Mouse (Mus musculus) cerebellum, postnatal 4 days (tissue): ENCODE results near the gene Akna.

ENCODE experiments used
- DNase-seq, 2 experiments: peaks; one replicate each; pipeline ENCODE4 v3.0.0; 2022; ENCODE audit warnings: low spot score in 2 of 2, mixed read lengths in 1 of 2

Gene Akna

DNA sequence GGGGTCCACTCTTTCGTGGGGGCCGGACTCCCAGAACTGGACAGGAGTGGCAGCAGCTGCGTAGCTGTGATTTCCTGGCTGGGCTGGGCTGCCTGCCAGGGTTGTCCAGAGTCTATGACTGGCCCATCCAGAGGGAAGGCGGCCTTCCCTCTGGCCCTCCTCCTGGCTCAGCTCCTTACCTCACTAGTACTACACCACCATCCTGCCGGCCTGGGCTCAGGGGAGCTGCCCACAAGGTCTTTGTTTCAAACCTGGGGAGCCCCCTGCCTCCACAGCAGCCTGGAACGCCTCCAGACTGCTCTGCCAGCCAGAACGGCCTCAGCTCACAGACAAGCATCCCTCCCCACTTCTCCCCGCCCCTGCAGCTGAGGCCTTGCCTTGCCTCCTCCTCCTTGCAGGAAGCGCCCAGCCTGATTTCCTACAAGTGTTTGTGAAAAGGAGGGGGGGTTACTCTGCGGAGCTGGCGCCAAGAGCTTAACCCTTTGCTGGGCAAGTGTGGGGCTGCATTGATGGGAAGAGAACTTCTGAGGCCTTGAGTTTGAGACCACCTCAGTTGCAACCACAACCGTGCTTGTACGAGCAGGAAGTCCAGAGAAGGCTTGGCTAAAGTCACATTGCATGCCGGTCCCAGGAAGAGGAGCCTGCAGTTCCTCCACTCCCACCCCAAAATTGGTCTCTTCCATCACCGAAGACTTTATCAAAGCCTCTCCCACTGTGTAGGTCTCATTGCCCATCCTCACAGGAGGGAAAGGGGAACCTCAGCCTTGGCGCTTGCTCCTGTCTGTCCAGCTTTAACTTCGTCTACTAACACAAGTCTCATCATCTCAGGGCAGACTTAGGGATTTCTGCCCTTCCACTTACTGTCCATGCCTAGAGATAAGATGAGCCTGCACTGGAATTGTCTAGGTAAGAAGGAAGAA lies at the start of gene Akna:
Gene Akna, minus strand, starts transcription at position 315 of the 920 bp plus-strand sequence.
- DNase-seq: peak; percentile 64 to 82

DNA sequence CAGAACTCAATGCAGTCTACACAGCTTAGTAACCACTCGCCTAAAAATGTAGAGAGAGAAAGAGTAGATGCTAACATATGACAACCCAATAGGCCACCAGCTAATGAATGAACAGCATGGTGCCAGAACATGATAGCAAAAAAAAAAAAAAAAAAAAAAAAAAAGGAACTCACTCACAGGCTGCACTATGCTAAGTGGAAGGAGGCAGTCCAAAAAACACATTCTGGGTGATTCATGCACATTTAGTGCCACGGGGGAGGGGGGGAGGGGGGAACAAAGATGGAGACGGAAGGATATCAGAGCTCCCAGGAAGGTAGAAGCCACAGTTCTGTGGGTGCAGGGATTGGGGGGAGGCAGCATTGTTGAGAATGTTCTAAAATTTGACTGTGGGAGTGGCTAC lies 49.4 kb upstream of the Akna start:
- DNase-seq: no peak

DNA sequence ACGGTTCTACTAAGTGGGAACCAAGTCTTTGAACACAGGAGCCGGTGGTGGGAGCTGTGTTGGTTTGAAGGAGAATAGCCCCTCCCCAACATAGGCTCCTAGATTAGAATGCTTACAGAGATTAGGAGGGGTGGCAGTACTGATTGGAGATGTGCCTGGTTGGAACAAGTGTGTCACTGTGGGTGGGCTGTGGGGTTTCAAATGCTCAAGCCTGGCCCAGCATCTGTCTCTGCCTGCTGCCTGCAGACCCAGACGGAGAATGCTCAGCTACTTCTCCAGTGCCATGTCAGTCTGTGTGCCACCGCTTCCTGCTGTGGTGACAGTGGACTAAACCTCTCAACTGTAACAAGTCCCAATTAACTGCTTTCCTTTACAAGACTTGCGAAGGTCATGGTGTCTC lies 47.4 kb upstream of the Akna start:
- peak in 1 of 2 experiments; percentile 27 for DNase-seq

DNA sequence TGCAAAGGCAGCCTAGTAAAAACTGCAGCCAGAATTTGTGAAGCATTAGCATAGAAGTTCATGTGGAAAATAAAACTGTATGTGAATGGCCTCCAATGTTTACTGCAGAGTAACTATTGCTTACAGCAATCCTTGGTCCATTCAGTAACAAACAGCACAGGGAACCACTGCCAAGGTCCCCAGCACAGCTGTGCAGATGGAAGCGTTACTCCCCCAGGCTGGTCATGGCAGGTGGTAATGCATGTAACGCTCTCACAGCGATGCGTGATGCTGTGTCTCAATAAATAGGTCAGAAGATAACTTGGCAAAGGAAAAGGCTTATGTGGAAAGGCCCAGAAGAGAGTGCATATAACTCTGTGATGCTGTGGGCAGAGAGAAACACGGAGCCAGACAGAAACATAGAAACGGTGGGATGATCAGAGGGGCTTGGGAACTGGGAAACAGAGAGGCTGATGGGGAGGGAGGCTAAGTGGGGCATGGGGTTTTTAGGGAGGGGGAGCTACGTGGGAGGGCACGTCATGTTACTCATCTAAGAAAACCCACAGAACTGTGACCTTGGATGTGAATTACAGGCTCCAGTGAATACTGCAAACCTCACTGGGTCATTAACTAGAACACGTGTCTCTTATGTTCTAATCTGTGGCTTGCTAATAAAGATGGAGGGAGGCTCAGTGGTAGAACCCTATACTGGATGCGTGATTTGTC lies 41.4 kb upstream of the Akna start:
- DNase-seq: no peak

DNA sequence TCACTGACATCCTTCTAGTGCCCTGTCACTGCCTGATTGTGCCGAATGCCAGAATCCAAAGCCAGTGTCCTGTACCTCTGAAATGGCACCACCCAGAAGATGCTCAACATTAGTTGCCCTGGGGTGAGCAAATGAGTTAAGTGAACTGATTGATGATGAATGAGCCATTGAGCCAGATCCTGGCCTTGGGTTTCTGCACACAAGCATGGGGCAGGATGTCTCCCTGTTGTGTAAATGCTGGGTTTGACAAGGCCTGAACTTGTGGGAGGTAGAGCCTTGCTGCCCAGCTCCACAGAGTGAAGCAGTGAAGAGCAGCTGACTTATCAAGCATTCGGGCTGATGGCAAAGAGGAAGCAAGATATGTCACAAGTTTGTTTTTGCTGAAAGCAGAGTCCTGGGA lies 39.9 kb upstream of the Akna start:
- DNase-seq: no peak

DNA sequence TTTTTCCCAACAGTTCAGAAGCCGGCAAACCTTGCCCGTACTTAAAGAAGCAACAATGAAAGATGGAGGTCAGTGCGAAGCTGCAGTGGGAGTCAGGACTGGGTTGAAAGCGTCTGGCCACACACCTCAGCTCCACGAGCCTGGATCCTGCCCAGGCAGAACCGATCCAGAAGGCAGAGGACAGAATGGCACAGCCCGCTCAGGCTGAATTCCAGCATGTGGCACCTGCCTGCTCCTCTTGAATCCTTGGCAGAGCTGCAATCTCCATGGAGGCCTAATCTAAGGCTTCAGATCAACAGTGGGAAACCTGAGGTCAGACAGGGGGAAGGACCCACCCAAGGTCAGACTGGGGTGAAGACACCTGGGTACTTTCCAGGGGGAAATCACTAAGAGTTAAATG lies 38.5 kb upstream of the Akna start:
- DNase-seq: no peak

DNA sequence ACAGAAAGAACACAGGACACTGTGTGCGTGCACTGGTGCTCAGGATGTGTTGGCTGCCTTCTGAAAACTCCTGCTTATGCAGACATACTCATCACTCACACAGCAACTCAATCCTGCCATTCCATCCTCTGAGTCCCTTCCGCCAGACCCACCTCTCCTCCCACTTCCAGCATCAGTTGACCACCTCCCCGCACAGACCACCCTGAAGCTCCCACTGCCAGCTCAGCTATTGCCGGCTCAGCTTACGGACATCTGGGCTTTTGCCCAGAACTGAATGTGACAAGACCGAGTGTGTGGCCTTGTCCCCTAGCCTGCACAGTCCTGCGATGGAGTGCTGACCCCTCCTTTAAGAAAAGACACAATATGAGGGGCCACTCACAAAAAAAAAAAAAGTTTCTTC lies 37.1 kb upstream of the Akna start:
- no peak for DNase-seq

DNA sequence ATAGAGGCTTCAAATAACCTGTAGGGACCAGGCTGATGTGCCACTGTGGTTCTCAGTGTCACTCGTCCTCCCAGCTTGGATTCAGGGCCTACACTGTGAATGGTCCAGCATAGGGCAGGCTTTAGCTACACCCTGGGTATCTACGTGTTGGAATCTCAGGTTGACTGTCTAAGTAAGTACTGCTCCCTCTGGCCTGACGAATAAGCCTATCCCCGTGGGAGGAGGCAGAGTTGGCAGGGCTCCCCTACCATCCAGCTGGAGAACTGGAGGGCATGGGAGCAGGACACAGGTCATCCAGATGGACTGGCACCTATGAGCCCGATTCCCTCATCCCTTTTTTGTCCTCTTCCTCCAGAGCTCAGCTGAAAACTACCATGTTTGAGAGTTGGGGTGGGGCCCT lies 34.8 kb upstream of the Akna start:
- DNase-seq: no peak

DNA sequence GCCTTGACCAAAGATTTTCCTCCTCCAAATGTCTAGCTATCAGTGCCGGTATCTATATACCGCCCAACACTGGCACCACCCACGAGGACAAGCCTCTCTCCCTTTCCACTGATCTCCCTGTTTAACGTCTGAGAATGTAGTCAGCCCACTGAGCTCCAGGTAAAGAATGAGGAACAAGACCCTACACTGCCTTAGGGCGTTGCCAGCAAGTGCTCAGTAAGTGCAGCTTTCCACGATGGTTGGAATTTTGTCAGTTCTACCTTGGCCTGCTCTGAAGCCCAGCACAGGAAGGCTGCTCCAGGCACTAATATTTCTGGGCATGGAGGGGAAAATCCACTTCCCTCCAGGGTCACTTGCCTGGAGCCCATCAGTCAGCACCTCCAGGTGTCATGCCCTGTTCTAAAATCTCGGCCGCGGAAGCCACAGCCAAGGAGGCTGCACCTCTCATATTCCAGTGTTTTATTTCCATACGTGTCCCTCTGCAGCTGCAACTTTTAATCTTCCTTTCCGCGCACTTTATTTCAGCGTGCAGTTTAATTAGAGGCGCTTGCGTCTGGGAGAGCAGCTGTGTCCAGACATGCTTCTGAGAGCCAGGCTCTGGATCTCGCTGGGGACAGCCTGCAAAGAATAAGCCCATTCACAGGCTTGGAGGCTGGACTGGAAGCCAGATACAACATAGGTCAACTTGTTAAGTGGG lies 34.1 kb upstream of the Akna start:
- DNase-seq: no peak

DNA sequence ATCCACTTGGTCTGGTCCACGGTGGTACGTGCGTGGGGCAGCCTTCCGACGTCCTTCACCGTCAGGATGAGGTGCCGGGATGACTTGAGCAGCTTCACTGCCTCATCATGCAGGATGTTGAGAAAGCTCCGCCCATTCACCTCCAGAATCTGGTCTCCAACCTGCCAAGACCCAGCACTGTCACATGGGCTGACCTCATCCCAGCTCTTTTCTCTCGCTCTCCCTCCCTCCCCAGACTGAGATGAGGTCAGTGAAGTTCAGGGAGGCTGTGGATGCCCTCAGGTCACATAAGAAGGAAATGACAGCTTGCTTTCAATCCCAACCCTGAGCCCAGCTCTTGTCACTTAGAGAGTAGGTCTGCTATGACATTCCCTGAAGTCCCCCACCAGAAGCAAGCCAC lies 32.2 kb upstream of the Akna start:
- DNase-seq: no peak

DNA sequence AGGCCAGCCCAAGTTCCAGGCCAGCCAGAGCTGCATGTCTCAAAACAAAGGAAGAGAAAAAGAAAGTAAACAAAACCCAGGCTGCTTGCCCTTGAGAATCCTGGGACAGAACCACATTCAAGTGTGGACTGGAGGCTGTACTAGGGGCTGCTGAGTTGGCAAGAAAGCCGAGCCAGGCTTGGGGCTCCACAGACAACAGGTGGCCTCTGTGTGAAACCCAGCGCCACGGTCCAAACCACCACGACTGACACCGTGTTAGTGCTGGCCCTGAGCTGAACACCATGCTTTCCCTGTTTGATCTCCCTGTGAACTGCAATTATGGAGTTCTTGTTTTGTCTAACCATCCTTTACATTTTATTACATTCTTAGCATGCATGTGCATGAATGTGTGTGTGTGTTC lies 27.9 kb upstream of the Akna start:
- DNase-seq: no peak

DNA sequence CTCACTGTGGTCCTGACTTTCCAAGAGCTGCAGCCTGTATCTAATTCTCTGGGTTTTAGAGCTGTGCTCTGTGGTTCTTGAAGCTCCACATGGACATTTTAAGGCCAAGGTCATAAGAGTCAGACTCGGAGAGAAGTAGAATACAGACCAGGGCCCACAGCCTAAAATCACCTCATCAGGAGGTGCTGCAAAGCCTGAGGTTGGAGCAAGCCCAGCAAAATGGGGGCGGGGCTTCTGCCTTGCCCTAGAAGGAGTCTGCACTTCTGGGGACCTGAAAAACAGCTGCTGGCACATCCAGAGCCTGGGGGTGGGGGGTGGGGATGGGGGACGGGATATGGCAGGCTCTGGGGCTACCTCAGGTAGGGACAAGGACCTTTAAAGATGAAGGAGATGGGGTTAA lies 27.2 kb upstream of the Akna start:
- no peak for DNase-seq

DNA sequence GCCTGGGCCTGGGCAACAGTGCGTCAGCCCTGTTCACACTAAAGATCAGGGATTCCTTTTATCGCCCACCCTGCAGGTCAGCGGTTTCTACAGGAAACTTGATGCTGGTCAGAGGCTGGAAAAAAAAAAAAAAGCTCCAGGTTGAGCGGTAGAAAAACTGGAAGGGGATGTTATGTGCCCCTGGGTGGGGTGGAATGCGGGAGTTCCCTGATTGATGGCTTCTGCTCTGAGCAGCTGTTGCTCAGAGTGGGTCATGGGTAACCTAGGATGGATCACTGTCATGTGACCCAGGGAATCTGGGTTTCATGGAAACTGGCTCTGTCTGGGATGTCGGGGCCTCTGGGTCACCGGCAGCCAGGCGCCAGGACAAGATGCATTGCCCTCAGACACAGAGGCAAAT lies 23.2 kb upstream of the Akna start:
- DNase-seq: no peak

DNA sequence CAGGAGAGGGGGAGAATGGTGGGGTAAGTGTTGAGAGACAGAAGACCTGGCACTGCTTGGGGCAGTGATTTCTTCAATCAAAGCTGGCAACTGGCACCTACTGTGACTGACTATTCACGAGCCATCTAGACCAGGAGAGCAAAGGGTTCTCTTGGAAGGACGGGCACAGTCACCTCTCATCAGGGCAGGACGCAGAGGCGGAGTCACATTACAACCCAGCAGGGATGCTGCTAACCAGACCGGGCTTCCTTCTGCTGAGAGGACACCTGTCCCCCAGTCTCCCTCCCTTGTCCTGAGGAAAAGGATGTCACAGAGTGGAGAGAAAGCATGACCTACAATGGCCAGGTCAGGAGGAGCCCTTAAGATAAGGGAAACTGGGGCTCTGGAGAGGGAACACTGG lies 20.7 kb upstream of the Akna start:
- DNase-seq: no peak

DNA sequence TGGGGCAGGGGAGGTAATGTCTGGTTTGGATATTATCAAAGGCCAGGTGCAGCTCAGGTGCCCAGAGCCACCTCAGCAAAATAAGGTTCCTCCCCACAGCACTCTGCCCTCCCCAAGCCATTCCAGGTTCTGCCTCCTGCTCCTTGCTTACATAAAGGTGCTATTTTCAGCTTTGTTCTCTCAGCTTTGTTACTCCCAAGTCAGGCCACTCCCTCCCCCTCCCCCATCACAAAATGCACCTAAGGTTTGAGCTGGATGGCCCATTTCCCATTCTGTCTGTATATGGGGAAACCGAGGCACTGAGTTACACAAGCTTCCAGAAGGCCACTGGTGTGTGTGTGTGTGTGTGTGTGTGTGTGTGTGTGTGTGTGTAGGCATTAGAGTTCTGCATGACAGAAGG lies 20.1 kb upstream of the Akna start:
- no peak for DNase-seq

DNA sequence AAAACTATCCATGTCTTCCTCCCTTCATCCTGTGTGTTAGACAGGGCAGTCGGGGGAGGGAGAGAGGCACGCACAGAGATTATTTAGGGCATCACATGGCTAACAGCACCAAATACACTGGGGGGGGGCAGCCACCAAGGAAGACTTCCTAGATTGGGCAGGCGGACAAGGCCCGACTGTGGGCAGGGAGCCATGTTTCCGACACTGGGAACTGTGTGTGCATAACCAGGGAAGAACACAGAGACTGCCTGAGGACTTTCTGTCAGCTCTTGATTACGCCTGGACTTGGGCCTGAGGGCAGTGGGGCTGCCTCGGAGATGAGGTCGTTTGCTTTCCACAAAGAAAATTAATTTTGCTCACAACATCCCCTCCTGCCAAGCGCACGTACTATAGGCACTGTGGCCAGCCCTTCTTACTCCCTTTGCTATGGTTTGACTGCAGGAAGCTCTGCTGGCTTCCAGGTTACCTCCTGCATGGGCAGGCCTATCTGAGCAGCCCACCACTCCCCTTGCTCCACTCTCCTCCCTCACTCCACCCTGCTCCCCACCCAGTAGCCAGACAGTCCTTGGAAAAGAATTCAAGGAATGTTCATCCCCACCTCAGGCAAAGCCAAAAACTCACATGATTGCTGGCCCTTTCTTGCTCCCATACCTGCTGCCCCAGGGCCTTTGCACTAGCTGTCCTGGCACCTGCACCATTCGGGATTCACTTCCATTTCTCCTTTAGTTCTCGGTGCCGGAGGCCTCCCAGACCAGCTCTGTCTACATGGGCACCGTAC lies 17.2 kb upstream of the Akna start:
- DNase-seq: no peak

DNA sequence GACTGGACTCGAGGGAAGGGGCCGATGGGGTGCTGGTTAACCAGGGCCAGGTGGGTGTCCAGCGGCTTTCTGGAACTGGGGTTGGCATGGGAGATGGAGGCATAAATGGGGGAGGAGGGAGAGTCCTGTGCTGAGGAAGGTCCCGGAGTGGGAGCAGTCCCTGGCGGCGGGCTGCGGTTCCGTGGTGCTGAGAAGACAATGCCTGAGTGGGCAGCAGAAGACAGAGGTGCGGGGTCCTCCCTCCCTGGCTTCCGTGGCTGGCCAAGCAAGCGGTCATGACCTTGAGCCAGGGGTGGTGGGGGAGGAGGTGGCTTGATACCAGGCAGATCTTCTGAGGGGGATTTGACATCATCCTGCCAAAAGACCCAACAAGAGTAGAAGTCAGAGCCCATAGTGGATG lies 15.1 kb upstream of the Akna start:
- no peak for DNase-seq

DNA sequence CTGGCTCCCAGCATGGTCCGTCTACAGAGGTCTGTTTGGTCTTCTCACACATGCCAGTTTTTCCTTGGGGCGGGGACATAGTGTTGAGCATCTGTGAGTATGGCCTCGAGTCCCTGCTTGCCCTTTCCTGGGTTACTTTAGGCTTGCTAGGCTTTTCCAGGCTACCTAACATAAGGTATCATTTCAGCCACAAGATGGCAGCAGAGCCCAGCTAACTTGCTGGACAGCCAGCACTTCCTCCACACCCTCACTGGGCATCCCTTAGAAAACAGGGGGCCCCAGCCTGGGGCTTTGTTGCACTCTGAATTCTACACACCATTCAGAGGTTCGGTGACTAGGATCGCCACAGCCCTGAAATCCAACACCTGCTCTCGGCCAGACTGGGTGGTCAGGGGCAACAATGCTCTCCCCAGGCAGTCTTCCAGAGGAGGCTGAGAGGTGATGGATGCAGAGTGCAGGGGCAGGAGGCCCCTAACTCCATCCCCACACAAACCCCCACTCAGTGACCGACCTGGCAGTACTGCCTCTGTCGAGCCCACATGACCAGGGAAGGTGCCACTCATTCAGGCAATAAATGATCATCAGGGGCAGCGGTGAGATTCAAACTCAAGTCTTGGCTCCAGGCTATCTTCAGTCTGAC lies 14.3 kb upstream of the Akna start:
- peak; percentile 76 to 91 for DNase-seq

DNA sequence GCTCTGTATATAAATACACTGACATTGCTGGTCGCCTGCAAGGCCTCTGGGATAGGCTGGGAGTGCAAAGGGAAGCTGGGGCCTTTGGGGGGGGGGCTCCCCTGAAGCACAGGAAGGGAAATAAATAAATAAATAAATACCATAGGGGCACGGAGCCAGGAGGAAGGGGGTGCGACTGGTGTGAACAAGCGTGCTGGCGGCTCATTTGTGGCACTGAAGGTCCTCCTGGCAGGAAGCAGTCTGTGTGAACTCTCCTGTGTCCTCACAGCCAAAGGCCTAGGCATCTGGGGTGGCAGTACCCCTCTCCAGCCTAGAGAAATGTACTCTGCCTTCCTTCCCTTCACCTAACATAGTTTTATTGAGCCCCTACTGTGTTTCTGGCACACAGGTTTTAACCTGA lies 11.8 kb upstream of the Akna start:
- no peak for DNase-seq

DNA sequence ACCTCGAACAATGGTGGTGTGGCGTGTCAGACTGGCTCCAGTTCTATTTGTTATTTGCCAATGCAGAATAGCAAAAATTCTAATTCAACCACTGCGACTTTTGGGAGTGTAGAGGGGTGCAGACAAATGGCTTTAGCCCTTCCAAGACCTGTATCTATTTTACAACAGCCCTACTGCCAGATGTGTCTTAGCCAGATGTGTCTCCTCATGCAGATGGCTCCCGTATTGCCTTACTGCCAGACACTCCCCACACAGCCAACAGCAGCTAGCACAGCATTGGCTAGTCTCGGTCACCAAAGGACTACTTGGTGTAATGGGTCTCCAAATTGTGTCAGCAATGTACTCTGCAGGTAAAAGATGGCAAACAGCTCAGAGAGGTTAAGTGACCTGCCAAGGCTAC lies 8.1 kb upstream of the Akna start:
- DNase-seq: no peak

DNA sequence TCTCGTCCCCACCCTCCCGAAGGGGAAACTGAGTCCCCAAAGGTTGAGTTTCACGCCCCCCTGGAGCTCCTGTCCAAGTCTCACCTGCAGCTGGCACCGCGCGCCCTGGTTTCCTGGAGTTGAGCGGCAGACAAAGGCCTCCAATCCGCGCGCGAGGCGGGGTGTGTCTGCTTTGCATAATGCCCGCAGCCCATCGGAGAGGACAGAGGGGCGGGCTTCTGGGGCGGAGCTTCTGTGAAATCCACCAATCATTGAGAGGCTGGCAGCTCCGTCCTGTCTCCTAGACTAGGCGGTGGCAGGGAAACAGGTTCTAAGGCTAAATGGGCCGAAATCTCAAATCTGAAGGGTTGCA lies 7.4 kb upstream of the Akna start:
- DNase-seq: peak; percentile 87 to 92
